8 mouse cellular contexts compared by ENCODE assay signal in the genomic region with DNA sequence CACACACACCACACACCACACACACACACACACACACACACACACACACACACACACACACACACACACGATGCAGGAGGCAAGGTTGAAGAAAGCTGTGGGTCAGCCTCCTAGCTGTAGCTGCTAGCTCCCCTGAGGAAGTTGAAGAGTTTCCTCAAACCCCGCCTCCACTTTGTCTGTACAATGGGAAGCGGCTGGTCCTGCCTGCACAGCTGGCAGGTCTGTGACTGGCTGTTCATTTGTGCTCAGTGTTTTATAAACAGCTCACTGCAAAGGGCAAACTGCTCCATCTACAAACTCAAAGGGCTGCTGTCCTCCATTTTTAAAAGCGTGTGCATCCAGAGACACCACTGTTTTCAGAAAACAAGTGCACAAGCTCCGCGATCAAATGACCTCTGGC.
DNase-seq lines count a peak whose midpoint lies in the region; ATAC-seq and TF ChIP-seq lines count a peak whose summit lies in the region.

No protein-coding gene starts in this region.

- no peak overlapping the region for H3K9ac ChIP-seq in kidney, embryonic 15.5 days
- H3K9ac ChIP-seq in hindbrain, postnatal 0 days (replicated peaks; ENCODE audit: low read length): no peak overlapping the region
- H3K9ac ChIP-seq in forebrain, embryonic 13.5 days: no peak overlapping the region

- no peak for DNase-seq in kidney, adult 9 months
- DNase-seq in MEL-GATA-1-ER (ENCODE audit: extremely low read depth, low read depth): peak; percentile 72
- DNase-seq in hindbrain, postnatal 0 days (ENCODE audit: low spot score): peak; percentile 56
- DNase-seq in naive thymus-derived CD4-positive, alpha-beta T cell, adult 2 months (ENCODE audit: low read depth): peak; percentile 19
- no peak for DNase-seq in urinary bladder, postnatal 25 days (ENCODE audit: low spot score)
- DNase-seq in layer of hippocampus, adult 11-12 months (ENCODE audit: low spot score): no peak

- H3K9me3 ChIP-seq in kidney, embryonic 15.5 days (replicated peaks): peaks cover 2% of the 10 kb centered on the region; the same call in 1 of the 2 replicates
- no peaks in the 10 kb centered on the region for H3K9me3 ChIP-seq in hindbrain, postnatal 0 days (ENCODE audit: low read length)
- H3K9me3 ChIP-seq in forebrain, embryonic 13.5 days (replicated peaks): no peaks in the 10 kb centered on the region; the same call in 1 of the 2 replicates

- H3K27me3 ChIP-seq in kidney, embryonic 15.5 days: no peaks in the 10 kb centered on the region
- H3K27me3 ChIP-seq in hindbrain, postnatal 0 days (ENCODE audit: insufficient read depth, low read length): no peaks in the 10 kb centered on the region
- H3K27me3 ChIP-seq in forebrain, embryonic 13.5 days: no peaks in the 10 kb centered on the region

- H3K27ac ChIP-seq in kidney, embryonic 15.5 days: no peak overlapping the region
- H3K27ac ChIP-seq in hindbrain, postnatal 0 days: no peak overlapping the region
- H3K27ac ChIP-seq in forebrain, embryonic 13.5 days: no peak overlapping the region

- no peak overlapping the region for H3K4me3 ChIP-seq in kidney, embryonic 15.5 days (replicated peaks)
- no peak overlapping the region for H3K4me3 ChIP-seq in hindbrain, postnatal 0 days (ENCODE audit: low read length)
- no peak overlapping the region for H3K4me3 ChIP-seq in forebrain, embryonic 13.5 days

- peaks cover 7% of the 10 kb centered on the region for H3K4me1 ChIP-seq in kidney, embryonic 15.5 days
- no peaks in the 10 kb centered on the region; the same call in 1 of the 2 replicates for H3K4me1 ChIP-seq in hindbrain, postnatal 0 days (ENCODE audit: insufficient read depth, low read length)
- peaks cover 10% of the 10 kb centered on the region for H3K4me1 ChIP-seq in forebrain, embryonic 13.5 days

- H3K4me2 ChIP-seq in kidney, embryonic 15.5 days: no peak overlapping the region
- H3K4me2 ChIP-seq in hindbrain, postnatal 0 days (ENCODE audit: low read depth, low read length): no peak overlapping the region
- H3K4me2 ChIP-seq in forebrain, embryonic 13.5 days: no peak overlapping the region

- 0 out of 2 replicates have a peak, but pooled peaks have one; percentile 63 for ATAC-seq in kidney, embryonic 15.5 days (replicated peaks; ENCODE audit: low FRiP score)
- no peak for ATAC-seq in hindbrain, postnatal 0 days
- no peak for ATAC-seq in forebrain, embryonic 13.5 days

- 0 out of 2 replicates have a peak, but pooled peaks have one; percentile 6 for TF ChIP-seq CTCF in hindbrain, postnatal 0 days (IDR thresholded peaks at IDR 0.05; ENCODE audit: low read depth)

- 38% methylated on average over 6 of the region's 6 CpGs for WGBS in kidney, embryonic 15.5 days
- 32% methylated on average over 6 of the region's 6 CpGs for WGBS in hindbrain, postnatal 0 days
- 27% methylated on average over 6 of the region's 6 CpGs for WGBS in forebrain, embryonic 13.5 days

- H3K36me3 ChIP-seq in kidney, embryonic 15.5 days: peaks cover 20% of the 10 kb centered on the region
- H3K36me3 ChIP-seq in hindbrain, postnatal 0 days (ENCODE audit: insufficient read depth, low read length): peaks cover 3% of the 10 kb centered on the region; the same call in 1 of the 2 replicates
- H3K36me3 ChIP-seq in forebrain, embryonic 13.5 days (ENCODE audit: poor library complexity, severe bottlenecking): peaks cover 3% of the 10 kb centered on the region; the same call in 1 of the 2 replicates

Comparison
In these comparisons a context has a peak if more than half of its experiments do, and no peak if none do; other contexts are left out.
1. DNase-seq: peak in MEL-GATA-1-ER (single experiment), hindbrain, postnatal 0 days (single experiment) and naive thymus-derived CD4-positive, alpha-beta T cell, adult 2 months (single experiment); none in kidney, adult 9 months (single experiment), urinary bladder, postnatal 25 days (single experiment) and layer of hippocampus, adult 11-12 months (single experiment).